Mouse (Mus musculus): ENCODE data around the gene Ppp1r7. TPM values are rescaled to one million over a fixed set of nuclear protein-coding genes. Genes with fewer than 3 reads are reported as not detected.

Ppp1r7 gene
- polyA plus RNA-seq, 1 experiment from 2014 or later: 94.6 TPM

GRCm38 (mm10) chr1:93343504-93344047 lies 922 bp downstream of the Ppp1r7 start:
- peak overlapping the region; percentile 94 for H3K4me3 ChIP-seq (ENCODE audit: low read depth, low read length)
- no peak overlapping the region for H3K27ac ChIP-seq (ENCODE audit: low read depth, low read length)
- H3K4me1 ChIP-seq (replicated peaks; ENCODE audit: control insufficient read depth, insufficient read depth, low read length): peaks cover 5% of the 10 kb centered on the region
- peak; percentile 96 for ATAC-seq (replicated peaks; ENCODE audit: low FRiP score)
- H3K4me2 ChIP-seq (ENCODE audit: low read depth, low read length, severe bottlenecking): peak overlapping the region; percentile 70
- WGBS: 0% methylated on average over 39 of the region's 39 CpGs
- no peaks in the 10 kb centered on the region for H3K9me3 ChIP-seq (ENCODE audit: control insufficient read depth, low read length)
- peak; percentile 95 for DNase-seq (ENCODE audit: low spot score)
- no peaks in the 10 kb centered on the region for H3K27me3 ChIP-seq (ENCODE audit: control insufficient read depth, insufficient read depth, low read length)
- H3K36me3 ChIP-seq (ENCODE audit: control insufficient read depth, insufficient read depth, low read length): no peaks in the 10 kb centered on the region; the same call in 1 of the 2 replicates
- peak overlapping the region; percentile 84 for H3K9ac ChIP-seq (ENCODE audit: low read length)

GRCm38 (mm10) chr1:93347176-93347575 lies 4.5 kb downstream of the Ppp1r7 start:
- Histone ChIP-seq H3K9me3 (ENCODE audit: control insufficient read depth, low read length) (no peaks in the 10 kb centered on the region), H3K27ac (ENCODE audit: low read depth, low read length) (no peak overlapping the region), H3K4me1 (replicated peaks; ENCODE audit: control insufficient read depth, insufficient read depth, low read length) (peaks cover 5% of the 10 kb centered on the region; the same call in 1 of the 2 replicates), H3K4me3 (ENCODE audit: low read depth, low read length) (no peak overlapping the region), H3K4me2 (ENCODE audit: low read depth, low read length, severe bottlenecking) (no peak overlapping the region), H3K36me3 (ENCODE audit: control insufficient read depth, insufficient read depth, low read length) (peaks cover 6% of the 10 kb centered on the region; the same call in 1 of the 2 replicates), H3K27me3 (ENCODE audit: control insufficient read depth, insufficient read depth, low read length) (no peaks in the 10 kb centered on the region), H3K9ac (ENCODE audit: low read length) (no peak overlapping the region)
- ATAC-seq (replicated peaks; ENCODE audit: low FRiP score): no peak
- 98% methylated on average over 5 of the region's 5 CpGs for WGBS
- DNase-seq (ENCODE audit: low spot score): no peak

- H3K4me1 ChIP-seq (replicated peaks; ENCODE audit: control insufficient read depth, insufficient read depth, low read length): no peaks in the 10 kb centered on the region; the same call in 1 of the 2 replicates
- WGBS: 85% methylated on average over 4 of the region's 4 CpGs
- H3K4me2 ChIP-seq (ENCODE audit: low read depth, low read length, severe bottlenecking): no peak overlapping the region
- H3K36me3 ChIP-seq (ENCODE audit: control insufficient read depth, insufficient read depth, low read length): peaks cover 14% of the 10 kb centered on the region
- H3K27me3 ChIP-seq (ENCODE audit: control insufficient read depth, insufficient read depth, low read length): no peaks in the 10 kb centered on the region
- no peak for ATAC-seq (replicated peaks; ENCODE audit: low FRiP score)
- no peak overlapping the region for H3K9ac ChIP-seq (ENCODE audit: low read length)
- no peak overlapping the region for H3K27ac ChIP-seq (ENCODE audit: low read depth, low read length)
- no peak overlapping the region for H3K4me3 ChIP-seq (ENCODE audit: low read depth, low read length)
- no peaks in the 10 kb centered on the region for H3K9me3 ChIP-seq (ENCODE audit: control insufficient read depth, low read length)
- DNase-seq (ENCODE audit: low spot score): no peak
Measured at GRCm38 (mm10) chr1:93349701-93350100, 7.0 kb downstream of the Ppp1r7 start.

GRCm38 (mm10) chr1:93352724-93353123 lies 10.1 kb downstream of the Ppp1r7 start:
- 96% methylated on average over 2 of the region's 2 CpGs for WGBS
- no peaks in the 10 kb centered on the region for H3K9me3 ChIP-seq (ENCODE audit: control insufficient read depth, low read length)
- H3K9ac ChIP-seq (ENCODE audit: low read length): no peak overlapping the region
- peaks cover 15% of the 10 kb centered on the region for H3K36me3 ChIP-seq (ENCODE audit: control insufficient read depth, insufficient read depth, low read length)
- H3K4me1 ChIP-seq (replicated peaks; ENCODE audit: control insufficient read depth, insufficient read depth, low read length): no peaks in the 10 kb centered on the region
- ATAC-seq (replicated peaks; ENCODE audit: low FRiP score) (no peak), DNase-seq (ENCODE audit: low spot score) (no peak)
- H3K4me3 ChIP-seq (ENCODE audit: low read depth, low read length): no peak overlapping the region
- H3K4me2 ChIP-seq (ENCODE audit: low read depth, low read length, severe bottlenecking): no peak overlapping the region
- H3K27ac ChIP-seq (ENCODE audit: low read depth, low read length): no peak overlapping the region
- no peaks in the 10 kb centered on the region for H3K27me3 ChIP-seq (ENCODE audit: control insufficient read depth, insufficient read depth, low read length)

GRCm38 (mm10) chr1:93362661-93363060 lies 20.0 kb downstream of the Ppp1r7 start:
- Histone ChIP-seq H3K9ac (ENCODE audit: low read length) (no peak overlapping the region), H3K27ac (ENCODE audit: low read depth, low read length) (no peak overlapping the region), H3K9me3 (ENCODE audit: control insufficient read depth, low read length) (no peaks in the 10 kb centered on the region), H3K4me1 (replicated peaks; ENCODE audit: control insufficient read depth, insufficient read depth, low read length) (no peaks in the 10 kb centered on the region), H3K27me3 (ENCODE audit: control insufficient read depth, insufficient read depth, low read length) (no peaks in the 10 kb centered on the region), H3K4me2 (ENCODE audit: low read depth, low read length, severe bottlenecking) (no peak overlapping the region), H3K4me3 (ENCODE audit: low read depth, low read length) (no peak overlapping the region), H3K36me3 (ENCODE audit: control insufficient read depth, insufficient read depth, low read length) (peaks cover 13% of the 10 kb centered on the region; the same call in 1 of the 2 replicates)
- DNase-seq (ENCODE audit: low spot score) (no peak), ATAC-seq (replicated peaks; ENCODE audit: low FRiP score) (no peak)
- 92% methylated on average over 4 of the region's 4 CpGs for WGBS

GRCm38 (mm10) chr1:93365641-93366040 lies 23.0 kb downstream of the Ppp1r7 start:
- Histone ChIP-seq H3K36me3 (ENCODE audit: control insufficient read depth, insufficient read depth, low read length) (peaks cover 10% of the 10 kb centered on the region; the same call in 1 of the 2 replicates), H3K27me3 (ENCODE audit: control insufficient read depth, insufficient read depth, low read length) (no peaks in the 10 kb centered on the region), H3K4me2 (ENCODE audit: low read depth, low read length, severe bottlenecking) (no peak overlapping the region), H3K27ac (ENCODE audit: low read depth, low read length) (no peak overlapping the region), H3K4me3 (ENCODE audit: low read depth, low read length) (no peak overlapping the region), H3K9me3 (ENCODE audit: control insufficient read depth, low read length) (no peaks in the 10 kb centered on the region), H3K9ac (ENCODE audit: low read length) (no peak overlapping the region), H3K4me1 (replicated peaks; ENCODE audit: control insufficient read depth, insufficient read depth, low read length) (no peaks in the 10 kb centered on the region)
- ATAC-seq (replicated peaks; ENCODE audit: low FRiP score): no peak
- WGBS: 96% methylated on average over 6 of the region's 6 CpGs
- no peak for DNase-seq (ENCODE audit: low spot score)

- Histone ChIP-seq H3K36me3 (ENCODE audit: control insufficient read depth, insufficient read depth, low read length) (no peaks in the 10 kb centered on the region), H3K9me3 (ENCODE audit: control insufficient read depth, low read length) (no peaks in the 10 kb centered on the region), H3K9ac (ENCODE audit: low read length) (no peak within 1 kb of the TSS), H3K4me3 (ENCODE audit: low read depth, low read length) (no peak within 1 kb of the TSS), H3K4me1 (replicated peaks; ENCODE audit: control insufficient read depth, insufficient read depth, low read length) (no peaks in the 10 kb centered on the region), H3K27me3 (ENCODE audit: control insufficient read depth, insufficient read depth, low read length) (no peaks in the 10 kb centered on the region), H3K27ac (ENCODE audit: low read depth, low read length) (no peak within 1 kb of the TSS), H3K4me2 (ENCODE audit: low read depth, low read length, severe bottlenecking) (no peak within 1 kb of the TSS)
- DNase-seq (ENCODE audit: low spot score): no peak
- no peak for ATAC-seq (replicated peaks; ENCODE audit: low FRiP score)
- 70% methylated on average over 4 of the region's 4 CpGs for WGBS
Measured at GRCm38 (mm10) chr1:93373665-93374064, 31.0 kb downstream of the Ppp1r7 start, which contains the start of gene Ano7. Gene Ano7 (plus strand): TSS chr1:93373930.

- DNase-seq (ENCODE audit: low spot score) (no peak), ATAC-seq (replicated peaks; ENCODE audit: low FRiP score) (no peak)
- no peaks in the 10 kb centered on the region for H3K27me3 ChIP-seq (ENCODE audit: control insufficient read depth, insufficient read depth, low read length)
- no peaks in the 10 kb centered on the region for H3K36me3 ChIP-seq (ENCODE audit: control insufficient read depth, insufficient read depth, low read length)
- 74% methylated on average over 5 of the region's 5 CpGs for WGBS
- no peak overlapping the region for H3K4me3 ChIP-seq (ENCODE audit: low read depth, low read length)
- no peaks in the 10 kb centered on the region for H3K4me1 ChIP-seq (replicated peaks; ENCODE audit: control insufficient read depth, insufficient read depth, low read length)
- no peak overlapping the region for H3K4me2 ChIP-seq (ENCODE audit: low read depth, low read length, severe bottlenecking)
- H3K9me3 ChIP-seq (ENCODE audit: control insufficient read depth, low read length): no peaks in the 10 kb centered on the region
- no peak overlapping the region for H3K9ac ChIP-seq (ENCODE audit: low read length)
- no peak overlapping the region for H3K27ac ChIP-seq (ENCODE audit: low read depth, low read length)
Measured at GRCm38 (mm10) chr1:93377307-93377706, 34.7 kb downstream of the Ppp1r7 start.

GRCm38 (mm10) chr1:93379117-93379516 lies 36.5 kb downstream of the Ppp1r7 start:
- ATAC-seq (replicated peaks; ENCODE audit: low FRiP score) (no peak), DNase-seq (ENCODE audit: low spot score) (no peak)
- Histone ChIP-seq H3K27ac (ENCODE audit: low read depth, low read length) (no peak overlapping the region), H3K4me3 (ENCODE audit: low read depth, low read length) (no peak overlapping the region), H3K27me3 (ENCODE audit: control insufficient read depth, insufficient read depth, low read length) (no peaks in the 10 kb centered on the region), H3K4me1 (replicated peaks; ENCODE audit: control insufficient read depth, insufficient read depth, low read length) (no peaks in the 10 kb centered on the region), H3K36me3 (ENCODE audit: control insufficient read depth, insufficient read depth, low read length) (no peaks in the 10 kb centered on the region), H3K9me3 (ENCODE audit: control insufficient read depth, low read length) (no peaks in the 10 kb centered on the region), H3K4me2 (ENCODE audit: low read depth, low read length, severe bottlenecking) (no peak overlapping the region), H3K9ac (ENCODE audit: low read length) (no peak overlapping the region)
- 81% methylated on average over 5 of the region's 5 CpGs for WGBS
